Mouse (Mus musculus): ENCODE data around the gene Gm20388. TPM values are rescaled to one million over a fixed set of nuclear protein-coding genes. Genes with fewer than 3 reads are reported as not detected.

Gm20388 gene
- total RNA-seq, 1 experiment from 2014 or later, result 10.0 TPM

- no peak for ATAC-seq (replicated peaks; ENCODE audit: insufficient number of reproducible peaks, low FRiP score, low TSS enrichment, poor library complexity, severe bottlenecking)
Measured at GRCm38 (mm10) chr8:121561636-121562345, 1651.2 kb downstream of the Gm20388 start.

DNA sequence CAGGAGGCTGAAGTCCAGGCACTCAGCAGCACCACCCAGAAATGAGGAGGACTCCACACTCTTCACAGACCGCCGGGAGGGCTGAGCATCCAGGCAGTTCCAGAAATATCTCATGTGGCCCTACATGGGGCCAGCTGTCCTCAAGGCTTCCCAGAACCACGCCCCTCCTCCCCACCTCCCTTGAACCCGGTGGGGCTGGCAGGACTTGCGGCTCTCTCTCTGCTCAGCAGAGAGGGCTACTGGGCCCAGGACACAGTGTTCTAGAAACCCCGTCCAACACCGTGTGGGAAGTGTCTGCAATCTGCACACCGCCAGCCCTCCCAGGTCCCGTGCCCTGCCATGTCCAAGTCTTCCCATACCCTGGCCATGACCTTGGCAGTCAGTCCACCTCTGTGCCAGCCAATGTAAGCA lies 1652.3 kb downstream of the Gm20388 start:
- no peak for ATAC-seq (replicated peaks; ENCODE audit: insufficient number of reproducible peaks, low FRiP score, low TSS enrichment, poor library complexity, severe bottlenecking)

DNA sequence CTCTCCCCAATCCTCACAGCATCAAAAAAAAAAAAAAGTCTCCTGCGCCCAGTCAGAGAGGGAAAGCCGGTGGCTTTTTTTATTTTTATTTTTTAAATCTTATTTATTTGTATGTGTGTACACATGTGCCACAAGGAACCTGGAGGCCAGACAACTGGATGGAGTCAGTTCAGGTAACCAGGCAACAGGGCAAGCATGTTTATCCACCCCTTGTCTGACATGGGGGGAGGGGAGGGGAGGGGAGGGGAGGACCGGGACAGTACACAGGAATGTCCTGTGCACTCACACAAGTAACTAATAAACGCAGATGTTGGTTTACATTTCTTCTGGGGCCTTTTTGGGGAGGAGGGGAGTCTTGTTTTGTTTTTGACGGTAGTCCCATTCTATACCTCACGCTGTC lies 1653.1 kb downstream of the Gm20388 start:
- no peak for ATAC-seq (replicated peaks; ENCODE audit: insufficient number of reproducible peaks, low FRiP score, low TSS enrichment, poor library complexity, severe bottlenecking)

- ATAC-seq (replicated peaks; ENCODE audit: insufficient number of reproducible peaks, low FRiP score, low TSS enrichment, poor library complexity, severe bottlenecking), result no peak
Measured at GRCm38 (mm10) chr8:121568321-121568720, 1657.7 kb downstream of the Gm20388 start.

- peak; percentile 48 for ATAC-seq (replicated peaks; ENCODE audit: insufficient number of reproducible peaks, low FRiP score, low TSS enrichment, poor library complexity, severe bottlenecking)
Measured at GRCm38 (mm10) chr8:121570335-121570734, 1659.7 kb downstream of the Gm20388 start.

DNA sequence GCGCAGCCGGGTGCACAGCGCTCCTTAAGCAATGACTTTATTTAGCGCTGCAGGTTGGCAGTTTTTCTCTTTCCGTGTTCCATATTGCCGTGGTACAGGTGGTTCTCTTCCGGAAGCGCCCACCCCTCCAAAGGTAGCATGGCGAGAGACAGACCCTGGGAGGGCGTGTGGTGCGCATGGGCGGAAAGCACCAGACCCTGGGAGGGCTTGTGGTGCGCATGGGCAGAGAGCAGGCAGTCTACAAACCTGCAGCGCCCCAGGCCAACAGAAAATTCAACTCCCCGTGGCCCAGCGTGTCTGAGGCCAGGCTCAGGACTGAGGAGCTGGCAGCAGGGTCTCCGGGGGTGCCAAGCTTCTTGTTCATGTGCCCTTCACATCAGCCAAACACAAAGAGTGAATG lies 1660.2 kb downstream of the Gm20388 start:
- ATAC-seq (replicated peaks; ENCODE audit: insufficient number of reproducible peaks, low FRiP score, low TSS enrichment, poor library complexity, severe bottlenecking), result no peak

DNA sequence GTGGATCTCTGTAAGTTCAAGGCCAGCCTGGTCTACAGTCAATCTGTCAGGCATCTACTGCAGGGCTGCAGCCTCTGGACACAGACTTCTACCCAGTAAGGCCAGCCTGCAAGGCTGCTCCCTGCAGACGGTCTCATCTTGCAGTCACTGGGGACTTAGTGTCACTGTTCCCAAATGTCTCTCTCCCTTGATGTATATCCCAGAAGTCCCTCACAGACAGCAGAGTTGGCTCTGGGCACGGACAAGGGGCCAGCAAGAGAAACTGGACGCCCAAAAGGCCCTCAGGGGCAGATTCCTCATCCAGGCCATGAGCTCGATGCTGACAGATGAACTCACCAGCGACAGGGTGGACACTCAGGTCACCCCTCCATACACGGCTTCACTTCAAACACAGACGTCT lies 1661.5 kb downstream of the Gm20388 start:
- no peak for ATAC-seq (replicated peaks; ENCODE audit: insufficient number of reproducible peaks, low FRiP score, low TSS enrichment, poor library complexity, severe bottlenecking)

- ATAC-seq (replicated peaks; ENCODE audit: insufficient number of reproducible peaks, low FRiP score, low TSS enrichment, poor library complexity, severe bottlenecking), result peak; percentile 46
Measured at GRCm38 (mm10) chr8:121573275-121573674, 1662.6 kb downstream of the Gm20388 start.

- ATAC-seq (replicated peaks; ENCODE audit: insufficient number of reproducible peaks, low FRiP score, low TSS enrichment, poor library complexity, severe bottlenecking), result no peak
Measured at GRCm38 (mm10) chr8:121575661-121576060, 1665.0 kb downstream of the Gm20388 start.

DNA sequence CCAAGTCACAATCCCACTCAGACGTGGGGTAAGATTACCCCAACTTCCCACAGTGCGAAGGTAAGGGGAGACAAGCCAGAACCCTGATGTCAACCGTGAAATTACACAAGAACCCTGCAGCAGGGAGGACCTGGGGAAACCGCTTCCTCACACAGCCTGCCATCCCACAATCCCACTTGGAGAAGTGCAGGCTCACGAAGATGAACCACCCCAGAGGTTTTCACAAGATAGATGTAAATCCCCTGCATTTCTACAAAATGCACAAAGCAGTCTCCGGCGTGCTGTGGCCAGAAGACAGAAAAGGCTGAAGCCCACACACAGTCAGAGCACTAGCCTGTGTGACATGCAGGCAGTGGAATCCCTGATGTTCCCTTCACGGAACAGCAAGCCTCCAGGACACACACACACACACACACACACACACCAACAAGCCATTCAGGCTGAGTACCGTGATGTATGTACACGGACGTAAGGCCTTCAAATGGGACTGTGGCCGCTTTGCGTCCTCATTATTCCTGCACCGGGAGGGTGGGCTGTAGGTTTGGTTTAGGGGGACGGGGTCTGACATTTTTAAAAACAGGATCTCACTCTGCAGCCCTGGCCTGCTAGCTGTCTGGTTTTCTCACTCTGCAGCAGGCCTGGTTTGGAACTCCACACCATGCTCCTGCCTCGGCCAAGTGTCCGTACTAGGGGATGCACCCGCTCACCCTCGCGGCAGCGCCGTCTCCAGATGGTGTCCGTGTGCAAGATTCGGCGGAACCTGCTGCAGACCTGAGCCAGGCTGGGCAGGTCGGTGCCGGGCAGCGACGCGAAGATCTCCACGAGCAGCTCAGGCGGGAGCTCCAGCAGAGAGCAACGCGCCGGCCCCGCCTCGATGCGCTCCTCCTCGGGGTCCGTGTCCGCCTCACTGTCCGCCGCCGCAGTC lies 1667.4 kb downstream of the Gm20388 start:
- no peak for ATAC-seq (replicated peaks; ENCODE audit: insufficient number of reproducible peaks, low FRiP score, low TSS enrichment, poor library complexity, severe bottlenecking)

DNA sequence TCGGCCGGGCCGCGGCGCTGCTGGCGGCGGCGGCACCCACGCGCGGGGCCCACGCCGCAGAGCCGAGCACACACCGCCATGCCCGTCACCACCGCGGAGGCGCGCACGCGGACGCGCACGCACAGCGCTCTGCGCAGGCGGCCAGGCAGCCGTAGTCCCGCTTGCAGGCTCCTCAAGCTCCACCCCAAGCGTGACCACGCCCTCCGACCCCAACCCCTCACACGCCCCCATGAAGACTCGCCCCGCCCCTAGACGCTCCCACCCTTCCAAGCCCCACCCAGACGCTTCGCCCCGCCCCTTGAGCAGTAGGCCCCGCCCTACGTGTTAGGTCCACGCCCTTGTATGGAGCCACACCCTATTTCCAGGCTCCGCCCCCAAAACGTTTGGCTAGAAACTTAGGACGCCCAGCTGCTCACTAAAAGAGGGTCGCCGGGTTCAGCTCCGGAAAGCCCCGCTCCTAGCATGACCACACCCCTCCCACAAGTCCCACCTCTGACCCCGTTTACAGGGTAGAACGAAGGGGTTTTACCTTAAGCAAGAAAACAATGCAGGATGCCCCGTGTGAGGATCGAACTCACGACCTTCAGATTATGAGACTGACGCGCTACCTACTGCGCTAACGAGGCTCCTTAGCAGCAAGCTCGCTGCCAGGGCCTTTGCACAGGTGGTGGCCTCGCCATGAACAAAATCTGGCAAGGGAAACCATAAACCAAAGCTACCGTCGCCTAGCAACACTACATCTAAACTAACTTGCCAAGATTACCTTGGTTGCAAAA lies 1668.2 kb downstream of the Gm20388 start, which contains the start of gene Fbxo31:
Fbxo31 (minus strand) TSS at position 131 of the 776 bp plus-strand sequence.
- ATAC-seq (replicated peaks; ENCODE audit: insufficient number of reproducible peaks, low FRiP score, low TSS enrichment, poor library complexity, severe bottlenecking), result peak; percentile 49

DNA sequence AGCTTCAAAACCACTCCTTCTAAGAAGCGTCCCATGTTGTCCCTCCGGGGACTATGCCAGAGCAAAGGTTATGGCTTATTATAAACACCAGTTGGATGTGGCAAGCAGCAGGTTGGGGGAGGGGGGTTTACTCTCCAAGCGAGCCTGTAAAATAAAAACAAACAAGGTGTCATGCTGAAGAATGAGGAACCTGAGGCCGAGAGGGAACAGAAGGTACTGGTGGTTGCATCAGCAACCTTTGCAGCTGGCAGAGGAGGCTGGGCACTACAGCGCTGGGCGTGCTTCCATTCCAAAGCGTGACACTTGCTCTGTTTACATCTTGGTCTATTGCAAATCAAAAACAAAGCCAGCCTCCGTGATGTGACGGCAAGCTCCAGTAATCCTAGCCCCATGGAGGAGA lies 1669.8 kb downstream of the Gm20388 start:
- ATAC-seq (replicated peaks; ENCODE audit: insufficient number of reproducible peaks, low FRiP score, low TSS enrichment, poor library complexity, severe bottlenecking), result peak; percentile 66

- ATAC-seq (replicated peaks; ENCODE audit: insufficient number of reproducible peaks, low FRiP score, low TSS enrichment, poor library complexity, severe bottlenecking), result no peak
Measured at GRCm38 (mm10) chr8:121583653-121584052, 1673.0 kb downstream of the Gm20388 start.

DNA sequence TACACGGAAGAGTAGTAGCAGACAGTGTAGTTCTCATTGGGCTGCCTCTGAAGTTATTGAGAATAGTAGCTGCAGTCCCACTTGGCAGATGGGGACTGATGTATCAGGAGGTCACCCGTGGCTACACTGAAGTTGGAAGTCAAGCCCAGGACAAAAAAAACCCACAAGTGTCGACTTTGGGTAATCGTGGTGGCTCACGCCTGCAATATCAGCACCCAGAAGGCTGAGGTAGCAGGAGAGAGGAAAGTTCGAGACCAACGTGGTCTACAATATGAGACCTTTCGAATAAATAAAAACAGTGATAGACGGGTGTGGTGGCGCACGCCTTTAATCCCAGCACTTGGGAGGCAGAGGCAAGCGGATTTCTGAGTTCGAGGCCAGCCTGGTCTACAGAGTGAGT lies 1674.1 kb downstream of the Gm20388 start:
- no peak for ATAC-seq (replicated peaks; ENCODE audit: insufficient number of reproducible peaks, low FRiP score, low TSS enrichment, poor library complexity, severe bottlenecking)

DNA sequence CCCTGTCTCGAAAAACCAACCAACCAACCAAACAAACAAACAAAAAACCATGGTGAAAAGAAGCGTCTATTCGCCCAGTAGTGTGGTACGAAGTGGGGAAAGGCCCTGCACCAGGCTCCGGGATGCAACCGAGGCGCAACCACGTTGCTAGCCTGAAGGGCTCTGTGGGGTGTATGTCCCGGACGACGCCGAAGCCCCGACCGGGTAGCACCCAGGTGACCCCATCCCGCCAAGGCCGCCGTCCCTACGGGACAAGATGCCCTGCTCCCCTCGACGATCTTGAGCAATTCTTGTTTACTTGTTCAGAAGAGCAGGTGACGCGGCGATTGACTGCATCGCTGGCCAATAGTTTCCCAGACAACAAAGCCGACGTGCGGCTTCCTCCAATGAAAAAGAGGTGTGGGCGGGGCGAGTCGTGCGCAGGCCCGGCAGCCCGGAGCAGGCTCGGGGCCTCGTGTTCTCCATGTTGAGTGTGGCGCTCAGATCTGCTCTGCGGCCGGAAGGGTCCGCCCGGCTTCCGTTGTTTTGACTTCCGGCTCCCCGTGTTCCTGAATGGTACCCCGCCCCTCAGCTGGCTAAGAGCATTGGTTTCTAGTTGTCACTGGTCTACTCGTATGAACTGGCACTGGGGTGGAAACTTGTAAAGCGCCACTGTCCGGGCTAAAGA lies 1674.7 kb downstream of the Gm20388 start:
- peak; percentile 89 for ATAC-seq (replicated peaks; ENCODE audit: insufficient number of reproducible peaks, low FRiP score, low TSS enrichment, poor library complexity, severe bottlenecking)

DNA sequence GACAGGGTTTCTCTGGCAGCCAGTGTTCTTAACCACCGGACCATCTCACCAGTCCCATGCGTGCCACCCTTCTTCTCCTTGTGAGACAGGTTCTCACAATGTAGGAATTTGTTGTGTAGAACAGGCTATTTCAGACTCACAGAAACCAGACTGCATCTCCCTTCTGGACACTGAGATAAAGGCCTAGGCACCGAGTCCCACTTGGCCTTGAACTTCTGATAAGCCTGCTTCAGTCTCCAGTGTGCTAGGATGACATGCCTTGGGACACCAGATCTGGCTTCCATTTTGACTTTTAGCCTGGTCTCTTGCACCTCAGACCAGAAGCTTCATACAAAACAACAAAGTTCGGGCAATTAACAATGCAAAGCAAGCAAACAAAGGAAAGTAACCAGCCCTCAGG lies 1678.1 kb downstream of the Gm20388 start:
- ATAC-seq (replicated peaks; ENCODE audit: insufficient number of reproducible peaks, low FRiP score, low TSS enrichment, poor library complexity, severe bottlenecking), result no peak

DNA sequence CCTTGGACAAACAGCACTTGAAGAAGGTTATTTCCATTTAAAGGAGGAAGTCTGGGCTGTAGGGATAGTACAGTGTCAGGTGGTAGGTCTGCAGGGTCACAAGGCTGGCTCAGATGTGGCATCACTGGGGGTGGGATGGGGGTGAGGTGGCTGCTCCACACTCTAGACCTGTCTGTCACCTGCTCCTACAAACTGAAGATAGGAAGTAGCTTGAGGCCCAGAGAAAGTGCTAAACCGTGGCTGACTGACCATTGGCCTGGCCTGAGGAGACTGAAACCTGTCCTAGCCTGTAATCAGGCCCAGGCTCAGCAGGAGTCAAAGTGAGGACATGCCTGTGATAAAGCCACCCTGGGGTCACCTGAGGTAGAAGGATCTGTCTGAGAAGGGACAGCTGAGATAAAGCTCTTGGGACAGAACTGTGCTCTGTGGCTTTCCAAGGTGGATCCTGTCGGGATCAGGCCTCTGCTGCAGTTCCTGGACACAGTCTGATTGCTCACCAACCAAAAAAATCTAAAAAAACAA lies 1678.6 kb downstream of the Gm20388 start:
- ATAC-seq (replicated peaks; ENCODE audit: insufficient number of reproducible peaks, low FRiP score, low TSS enrichment, poor library complexity, severe bottlenecking), result no peak

Data from monocyte, adult 5-6 weeks (primary cell).